Mouse (Mus musculus) left cerebral cortex, adult 18-20 months (tissue): ENCODE data around the gene Ddx25. TPM values are rescaled to one million over a fixed set of nuclear protein-coding genes. Genes with fewer than 3 reads are reported as not detected.
A peak's percentile ranks its signal among the peaks of the same experiment; 100 is the strongest.

Experiments used
- DNase-seq, 2 experiments: peaks; one replicate each; pipeline ENCODE4 v3.0.0; 2021 to 2022; ENCODE audit warnings: low spot score in 2 of 2, mixed read lengths in 1 of 2
- long read RNA-seq, 2 experiments: library from polyadenylated mRNA; stranded (forward); transcript quantifications; one replicate each; pipeline ENCODE4 v2.0.0; 2021
- total RNA-seq, 2 experiments: library from RNA; stranded (reverse); gene quantifications; 2 replicates each; pipeline ENCODE4 v1.2.3; 2021

Ddx25 gene
- total RNA-seq: 10 to 100 TPM; 17.7 to 18.4 TPM
- long read RNA-seq, experiment 1, full-length matches to known transcripts: 69 of 83 reads
- long read RNA-seq, experiment 1, partial matches to known transcripts: 5 of 83 reads
- long read RNA-seq, experiment 1, other reads (novel, unspliced or antisense): 9 of 83 reads
- long read RNA-seq, experiment 2, full-length matches to known transcripts: 41 of 52 reads
- long read RNA-seq, experiment 2, partial matches to known transcripts: 8 of 52 reads
- long read RNA-seq, experiment 2, other reads (novel, unspliced or antisense): 3 of 52 reads

- DNase-seq: peak; percentile 59 to 79
These were observed at the start of gene Ddx25, which contains the start of gene Pus3 for GRCm38 (mm10) chr9:35558257-35559008. Gene Ddx25 (minus strand): TSS chr9:35558528. Gene Pus3 (plus strand): TSS chr9:35558595.

- DNase-seq: no peak
These were observed 49.5 kb upstream of the Ddx25 start for GRCm38 (mm10) chr9:35607647-35608405.

DNA sequence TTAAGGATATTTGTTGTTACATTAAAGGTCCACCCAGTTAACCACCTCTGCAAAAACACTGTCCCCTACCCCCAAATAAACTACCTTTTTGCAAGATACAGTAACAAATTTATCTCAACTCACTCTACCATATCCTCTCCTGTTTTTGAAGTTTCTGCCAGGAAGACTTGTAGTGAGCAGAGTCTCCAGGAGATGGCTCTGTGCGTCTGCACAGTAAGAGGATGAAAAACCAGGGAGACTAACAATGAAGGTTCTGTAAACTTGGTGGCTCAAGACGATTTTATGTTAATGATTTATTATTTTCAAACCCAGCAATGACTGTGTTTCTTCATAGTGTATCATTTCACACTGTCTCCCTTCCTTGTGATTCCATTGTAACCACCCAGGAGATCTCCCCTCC, 34.6 kb upstream of the Ddx25 start:
- DNase-seq: peak; percentile 45 to 54

- DNase-seq: no peak
These were observed 29.3 kb upstream of the Ddx25 start for GRCm38 (mm10) chr9:35587674-35588073.

GRCm38 (mm10) chr9:35574416-35574815, 16.1 kb upstream of the Ddx25 start:
- no peak for DNase-seq

- DNase-seq: no peak
These were observed 12.3 kb upstream of the Ddx25 start for GRCm38 (mm10) chr9:35570663-35571062.

- DNase-seq: peak; percentile 91 to 92
These were observed 11.5 kb upstream of the Ddx25 start, which contains the start of the genes Pate2 and Hyls1 for GRCm38 (mm10) chr9:35569571-35570534. Gene Pate2 (plus strand): TSS chr9:35570284. Gene Hyls1 (minus strand): TSS chr9:35570398.

DNA sequence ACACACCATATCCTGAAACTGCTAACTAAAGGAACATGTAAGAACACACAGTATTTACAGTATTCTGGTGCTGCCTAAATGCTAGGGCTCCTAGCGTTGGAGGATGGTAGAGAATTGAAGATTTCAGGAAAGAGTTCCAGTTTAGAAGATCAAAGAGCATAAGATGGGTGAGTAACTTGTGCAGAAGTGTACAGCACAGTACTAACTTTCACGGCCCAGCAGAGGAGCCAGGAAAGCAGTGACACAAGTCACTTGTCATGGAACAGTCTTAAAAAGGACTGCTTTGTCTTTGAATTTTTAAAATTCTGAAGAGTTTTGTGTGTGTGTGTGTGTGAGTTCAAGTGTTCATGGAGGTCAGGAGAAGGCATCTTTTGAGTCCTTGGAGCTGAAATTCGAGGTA, 9.7 kb upstream of the Ddx25 start:
- DNase-seq: no peak

- DNase-seq: no peak
These were observed 6.4 kb upstream of the Ddx25 start for GRCm38 (mm10) chr9:35564536-35565240.

- DNase-seq: no peak
These were observed 3.3 kb upstream of the Ddx25 start for GRCm38 (mm10) chr9:35561583-35561982.

DNA sequence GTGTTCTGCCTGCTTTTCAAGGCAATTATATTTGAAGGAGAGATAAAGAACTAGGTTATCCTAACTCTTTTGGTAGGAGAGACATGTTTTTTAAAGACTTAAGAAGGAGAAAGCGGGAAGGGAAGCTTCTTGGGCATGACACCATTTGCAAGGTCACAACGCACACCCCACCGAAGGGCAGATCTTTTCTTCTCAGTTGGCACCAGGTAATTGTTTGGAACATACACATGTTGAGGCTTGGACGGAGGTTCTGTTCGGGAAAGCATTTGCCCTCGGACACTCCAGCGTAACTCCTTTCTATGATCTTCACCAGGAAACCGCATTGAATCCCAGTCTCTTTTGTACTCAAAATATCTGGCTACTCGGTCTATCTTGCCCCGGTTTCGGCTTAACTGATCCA, 2.7 kb upstream of the Ddx25 start:
- DNase-seq: no peak

GRCm38 (mm10) chr9:35559009-35559890, 922 bp upstream of the Ddx25 start:
- peak; percentile 83 to 87 for DNase-seq

GRCm38 (mm10) chr9:35556494-35557102, 1.7 kb downstream of the Ddx25 start:
- no peak for DNase-seq

GRCm38 (mm10) chr9:35548455-35548854, 9.9 kb downstream of the Ddx25 start:
- no peak for DNase-seq

GRCm38 (mm10) chr9:35546745-35547144, 11.6 kb downstream of the Ddx25 start:
- DNase-seq: no peak

DNA sequence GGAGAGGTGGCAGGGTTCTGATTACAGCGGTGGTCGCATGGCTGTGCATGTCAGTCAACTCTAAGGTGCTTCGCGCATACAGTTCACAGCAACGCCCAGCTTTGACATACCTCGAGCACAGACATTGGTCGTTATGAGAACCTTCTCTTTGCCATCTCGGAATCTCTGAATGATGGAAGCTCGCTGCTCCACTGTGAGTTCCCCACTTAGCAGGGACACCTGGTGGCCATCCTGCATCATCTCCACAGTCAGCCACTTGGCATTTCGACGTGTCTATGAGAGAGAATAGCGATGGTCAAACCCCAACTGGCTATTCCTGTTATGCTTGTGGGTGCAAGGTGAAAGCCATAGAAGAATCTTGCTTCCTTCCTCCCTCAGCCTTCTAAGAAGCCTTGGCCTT, 12.6 kb downstream of the Ddx25 start:
- no peak for DNase-seq

DNA sequence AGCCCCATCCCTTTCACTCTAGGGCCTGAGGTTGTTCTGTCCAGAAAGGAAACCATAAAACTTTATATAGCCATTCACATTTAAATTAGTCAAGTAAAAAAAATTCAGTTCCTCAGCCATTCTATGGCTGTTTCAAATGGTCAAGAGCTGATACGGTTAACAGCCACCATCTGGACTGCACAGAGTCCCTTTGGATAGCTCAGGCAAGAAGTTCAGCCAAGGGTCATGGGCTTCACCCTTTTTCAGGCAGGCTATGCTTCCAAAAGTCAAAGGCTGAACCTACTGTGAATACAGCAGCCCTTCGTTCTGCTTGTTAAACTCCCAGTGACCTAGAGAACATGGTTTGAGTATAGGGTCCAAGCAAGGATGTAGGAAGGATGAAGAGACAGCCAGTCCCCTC, 13.7 kb downstream of the Ddx25 start:
- no peak for DNase-seq

GRCm38 (mm10) chr9:35543099-35543860, 15.0 kb downstream of the Ddx25 start:
- DNase-seq: no peak
